Mouse (Mus musculus) midbrain, embryonic 10.5 days (tissue): ENCODE measurements around the gene Olfr1128. TPM values are rescaled to one million over a fixed set of nuclear protein-coding genes. Genes with fewer than 3 reads are reported as not detected.

Source experiments
- polyA plus RNA-seq: library from polyadenylated mRNA; unstranded; fragments of >200 nt; fragmentation: Nextera tagmentation; extraction: Ambion mirVana; gene quantifications from 2 replicates; pipeline ENCODE4 v1.2.1, GENCODE M21; 2016

Gene Olfr1128
- polyA plus RNA-seq, 1 experiment from 2014 or later, result not detected

Other genes with a start within 250 kb of the Olfr1128 start
- gene Olfr1118, start 238.0 kb downstream of the Olfr1128 start, polyA plus RNA-seq, result not detected in 2 replicates
- not detected in 2 replicates for gene Olfr1120, start 190.7 kb downstream of the Olfr1128 start, polyA plus RNA-seq
- not detected in 2 replicates for gene Olfr1121, start 175.6 kb downstream of the Olfr1128 start, polyA plus RNA-seq
- gene Olfr1122, start 159.7 kb downstream of the Olfr1128 start, polyA plus RNA-seq, result 0.02 TPM in 1 of 2 replicates, not detected in the other
- gene Olfr1123, start 128.9 kb downstream of the Olfr1128 start, polyA plus RNA-seq, result not detected in 2 replicates
- gene Olfr1124, start 115.3 kb downstream of the Olfr1128 start, polyA plus RNA-seq, result 0.06 and 0.07 TPM in 2 replicates
- gene Olfr1126, start 91.6 kb downstream of the Olfr1128 start, polyA plus RNA-seq, result not detected in 2 replicates
- gene Pramel7, start 48.4 kb downstream of the Olfr1128 start, polyA plus RNA-seq, result not detected in 2 replicates
- not detected in 2 replicates for gene Pramel6, start 39.0 kb downstream of the Olfr1128 start, polyA plus RNA-seq
- gene Olfr153, start 13.7 kb downstream of the Olfr1128 start, polyA plus RNA-seq, result not detected in 2 replicates
- gene Olfr1129, start 28.4 kb upstream of the Olfr1128 start, polyA plus RNA-seq, result not detected in 2 replicates
- not detected in 2 replicates for gene Olfr1130, start 60.7 kb upstream of the Olfr1128 start, polyA plus RNA-seq
- not detected in 2 replicates for gene Olfr1131, start 81.6 kb upstream of the Olfr1128 start, polyA plus RNA-seq
- gene Olfr1132, start 92.0 kb upstream of the Olfr1128 start, polyA plus RNA-seq, result not detected in 2 replicates
- gene Olfr1133, start 101.8 kb upstream of the Olfr1128 start, polyA plus RNA-seq, result not detected in 2 replicates
- not detected in 2 replicates for gene Olfr1134, start 112.9 kb upstream of the Olfr1128 start, polyA plus RNA-seq
- gene Olfr1135, start 128.1 kb upstream of the Olfr1128 start, polyA plus RNA-seq, result not detected in 2 replicates
- gene Olfr1136, start 148.4 kb upstream of the Olfr1128 start, polyA plus RNA-seq, result not detected in 2 replicates
- gene Olfr1137, start 167.6 kb upstream of the Olfr1128 start, polyA plus RNA-seq, result not detected in 2 replicates
- not detected in 2 replicates for gene Olfr1138, start 194.4 kb upstream of the Olfr1128 start, polyA plus RNA-seq
- gene Olfr1140, start 198.2 kb upstream of the Olfr1128 start, polyA plus RNA-seq, result not detected in 2 replicates
- not detected in 2 replicates for gene Olfr1141, start 208.4 kb upstream of the Olfr1128 start, polyA plus RNA-seq
- gene Olfr152, start 233.9 kb upstream of the Olfr1128 start, polyA plus RNA-seq, result not detected in 2 replicates